Mouse (Mus musculus) megakaryocyte progenitor cell, adult 5-6 weeks (primary cell): ENCODE data around the gene Bglap. TPM values are rescaled to one million over a fixed set of nuclear protein-coding genes. Genes with fewer than 3 reads are reported as not detected.
A peak's percentile ranks its signal among the peaks of the same experiment; 100 is the strongest.
"Not testable (repeated sequence)": the region's sequence is repeated elsewhere in the genome, so short reads cannot be mapped to it uniquely, and the experiment has no call there.

Source experiments
- ATAC-seq: replicated peaks from 2 replicates; pipeline ENCODE4 v1.8.0; 2016; ENCODE audit warnings: mild to moderate bottlenecking, moderate TSS enrichment, inconsistent platforms; ENCODE audit not compliant: poor library complexity
- total RNA-seq, 2 experiments: library from RNA; stranded (forward) in 1 of 2; stranded (reverse) in 1 of 2; fragments of 157-497, 149-512 nt in 1 of 2; fragments of 200-1000 nt in 1 of 2; gene quantifications; 2 replicates each; pipeline versions ENCODE4 v1.2.3 to v1.2.4; 2015 to 2017

The Bglap gene
- total RNA-seq, 2 experiments from 2014 or later = not detected

DNA sequence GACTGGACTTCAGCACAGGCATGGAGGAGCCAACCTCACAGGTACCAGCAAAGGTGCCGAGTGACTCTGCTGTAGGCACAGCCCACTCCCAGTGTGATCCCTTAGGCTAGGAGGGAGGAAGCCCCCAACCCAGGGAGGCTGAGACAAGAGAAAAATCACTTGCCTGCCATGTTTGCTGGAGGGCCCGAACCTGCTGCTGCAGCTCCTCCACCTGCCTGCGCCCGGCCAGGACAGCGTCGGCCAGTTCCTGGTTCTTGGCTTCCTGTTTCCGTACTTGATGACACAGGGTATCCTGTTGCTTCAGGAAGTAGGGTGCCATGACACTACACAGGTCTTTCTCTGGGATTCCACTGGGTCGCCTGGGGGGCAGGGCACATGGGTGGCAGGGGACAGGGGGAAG, 11.5 kb upstream of the Bglap start:
- no peak; the same call in 1 of the 2 replicates for ATAC-seq

DNA sequence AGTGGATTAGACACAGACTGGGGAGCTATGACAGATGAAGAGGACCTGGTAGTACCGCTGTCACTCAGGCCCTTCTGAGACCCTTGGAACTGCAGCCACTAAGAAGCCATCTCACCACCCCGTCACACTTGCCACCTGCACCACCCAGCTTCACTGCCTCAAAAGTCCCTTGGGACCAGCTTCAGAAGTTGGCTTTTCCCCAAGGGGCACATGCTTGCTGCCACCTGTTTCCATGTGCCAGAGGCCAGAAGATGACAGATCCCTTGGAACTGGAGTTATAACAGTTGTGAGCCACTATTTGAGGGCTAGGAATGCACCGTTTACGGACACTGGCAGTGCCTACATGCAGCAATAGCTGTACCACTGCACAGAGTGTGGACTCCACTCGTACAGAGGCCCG, 11.0 kb upstream of the Bglap start:
- no peak for ATAC-seq

DNA sequence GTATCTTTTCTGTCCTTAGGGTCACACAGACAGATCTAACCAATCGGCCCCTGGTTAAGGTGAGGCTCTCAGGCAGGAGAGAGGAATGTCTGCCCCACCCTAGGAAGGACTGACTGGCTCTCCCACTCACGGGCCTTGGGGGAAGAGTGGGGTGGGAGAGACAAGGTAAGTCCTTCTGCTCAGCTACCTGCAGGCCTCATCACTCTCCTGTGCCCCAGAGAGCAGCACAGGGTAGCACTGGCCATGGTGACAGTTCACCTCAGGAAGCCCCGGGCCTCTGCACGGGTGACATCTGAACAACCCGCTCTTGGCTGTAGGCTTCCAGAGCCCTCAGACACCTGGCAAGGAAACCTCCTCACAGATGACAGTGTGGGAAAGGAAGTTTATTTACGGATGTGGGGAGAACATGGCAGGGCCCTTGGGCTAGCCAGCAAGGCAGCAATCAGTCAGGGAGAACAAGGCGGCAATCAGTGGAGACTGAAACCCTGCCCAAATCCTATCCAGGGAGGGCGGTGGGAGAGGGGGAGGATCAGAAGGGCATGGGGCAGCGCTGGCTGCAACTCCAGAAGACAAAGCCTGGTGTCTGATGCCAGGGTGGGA, 9.6 kb upstream of the Bglap start:
- no peak for ATAC-seq

DNA sequence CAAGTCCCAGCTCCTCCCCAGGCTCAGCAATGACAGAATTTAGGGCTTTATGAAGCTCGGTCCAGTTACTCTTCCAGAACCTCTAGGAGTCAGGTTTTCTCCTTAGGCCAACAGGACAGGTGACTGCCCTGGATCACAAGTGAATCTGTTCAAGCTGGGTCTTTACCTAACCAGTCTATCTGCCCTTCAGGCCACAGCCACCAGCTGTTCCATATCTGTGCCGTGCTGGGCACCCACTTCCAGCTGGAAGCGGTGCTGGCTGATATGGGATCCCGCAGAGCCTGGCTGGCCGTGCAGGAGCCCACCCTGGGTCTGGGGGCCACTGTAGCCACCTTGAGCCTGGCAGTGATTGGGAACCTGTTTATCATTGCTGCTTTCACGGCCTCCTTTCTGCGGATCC, 1.9 kb downstream of the Bglap start:
- ATAC-seq = not testable (repeated sequence)

DNA sequence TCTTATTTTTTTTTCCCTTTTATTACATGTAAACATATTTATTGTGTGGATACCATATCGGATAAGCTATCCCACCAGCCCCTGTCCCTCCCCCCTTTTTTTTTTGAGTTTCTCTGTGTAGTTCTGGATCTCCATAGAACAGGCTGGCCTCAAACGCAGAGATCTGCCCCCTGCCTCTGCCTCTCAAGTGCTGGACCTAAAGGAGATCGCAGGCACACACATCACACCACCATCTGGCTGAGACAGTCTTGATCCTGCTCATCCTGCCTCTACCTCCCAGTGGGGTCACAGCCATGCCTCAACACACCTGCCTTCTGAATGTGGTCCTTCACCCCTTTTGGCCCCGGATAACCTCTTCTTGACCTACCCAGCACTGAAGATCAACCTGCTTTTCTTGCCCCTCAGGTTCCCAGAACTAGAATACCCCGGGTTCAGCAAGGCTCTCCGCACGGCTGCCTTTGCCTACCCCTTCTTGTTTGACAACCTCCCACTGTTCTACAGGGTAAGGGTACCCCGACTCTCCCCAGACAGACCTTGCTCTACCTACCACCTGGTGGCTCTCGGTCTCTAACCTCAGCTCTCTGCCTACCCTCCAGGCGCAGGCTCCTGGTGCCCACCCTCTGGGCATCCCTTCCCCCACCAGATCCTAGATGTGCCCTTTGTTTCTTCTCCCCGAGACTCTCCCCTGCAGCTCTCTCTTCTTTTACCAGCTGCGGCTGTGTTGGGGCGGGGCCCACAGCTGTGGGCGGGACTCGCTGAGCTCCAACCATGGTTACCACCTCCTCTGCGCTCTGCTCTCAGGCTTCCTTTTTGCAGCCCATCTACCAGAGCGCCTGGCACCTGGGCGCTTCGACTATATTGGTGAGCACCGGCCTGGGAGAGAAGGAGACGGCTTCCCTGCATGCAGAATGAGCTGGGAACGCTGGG, 2.6 kb downstream of the Bglap start:
- peak; percentile 94 for ATAC-seq

DNA sequence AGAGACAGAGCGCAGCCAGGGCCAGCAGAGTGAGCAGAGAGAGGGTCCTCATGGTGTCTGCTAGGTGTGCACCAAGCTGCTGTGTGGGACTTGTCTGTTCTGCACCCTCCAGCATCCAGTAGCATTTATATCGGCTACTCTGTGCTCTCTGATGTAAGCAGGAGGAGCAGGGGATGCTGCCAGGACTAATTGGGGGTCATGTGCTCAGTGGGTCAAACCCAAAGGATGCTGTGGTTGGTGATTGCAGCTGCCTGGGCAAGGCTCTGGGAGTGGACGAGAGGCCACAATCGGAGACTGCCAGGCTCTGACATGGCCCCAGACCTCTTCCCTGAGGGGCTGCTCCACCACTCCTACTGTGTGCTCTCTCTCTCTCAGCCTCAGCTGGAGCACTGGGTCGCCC, 5.7 kb downstream of the Bglap start, which contains the start of gene Bglap2:
Gene Bglap2, minus strand, starts transcription at position 101 of the 400 bp plus-strand sequence.
- ATAC-seq = not testable (repeated sequence)

DNA sequence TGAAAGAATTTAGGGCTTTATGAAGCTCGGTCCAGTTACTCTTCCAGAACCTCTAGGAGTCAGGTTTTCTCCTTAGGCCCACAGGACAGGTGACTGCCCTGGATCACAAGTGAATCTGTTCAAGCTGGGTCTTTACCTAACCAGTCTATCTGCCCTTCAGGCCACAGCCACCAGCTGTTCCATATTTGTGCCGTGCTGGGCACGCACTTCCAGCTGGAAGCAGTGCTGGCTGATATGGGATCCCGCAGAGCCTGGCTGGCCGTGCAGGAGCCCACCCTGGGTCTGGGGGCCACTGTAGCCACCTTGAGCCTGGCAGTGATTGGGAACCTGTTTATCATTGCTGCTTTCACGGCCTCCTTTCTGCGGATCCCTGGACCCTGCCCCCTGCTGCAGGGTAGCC, 7.6 kb downstream of the Bglap start:
- ATAC-seq = not testable (repeated sequence)

DNA sequence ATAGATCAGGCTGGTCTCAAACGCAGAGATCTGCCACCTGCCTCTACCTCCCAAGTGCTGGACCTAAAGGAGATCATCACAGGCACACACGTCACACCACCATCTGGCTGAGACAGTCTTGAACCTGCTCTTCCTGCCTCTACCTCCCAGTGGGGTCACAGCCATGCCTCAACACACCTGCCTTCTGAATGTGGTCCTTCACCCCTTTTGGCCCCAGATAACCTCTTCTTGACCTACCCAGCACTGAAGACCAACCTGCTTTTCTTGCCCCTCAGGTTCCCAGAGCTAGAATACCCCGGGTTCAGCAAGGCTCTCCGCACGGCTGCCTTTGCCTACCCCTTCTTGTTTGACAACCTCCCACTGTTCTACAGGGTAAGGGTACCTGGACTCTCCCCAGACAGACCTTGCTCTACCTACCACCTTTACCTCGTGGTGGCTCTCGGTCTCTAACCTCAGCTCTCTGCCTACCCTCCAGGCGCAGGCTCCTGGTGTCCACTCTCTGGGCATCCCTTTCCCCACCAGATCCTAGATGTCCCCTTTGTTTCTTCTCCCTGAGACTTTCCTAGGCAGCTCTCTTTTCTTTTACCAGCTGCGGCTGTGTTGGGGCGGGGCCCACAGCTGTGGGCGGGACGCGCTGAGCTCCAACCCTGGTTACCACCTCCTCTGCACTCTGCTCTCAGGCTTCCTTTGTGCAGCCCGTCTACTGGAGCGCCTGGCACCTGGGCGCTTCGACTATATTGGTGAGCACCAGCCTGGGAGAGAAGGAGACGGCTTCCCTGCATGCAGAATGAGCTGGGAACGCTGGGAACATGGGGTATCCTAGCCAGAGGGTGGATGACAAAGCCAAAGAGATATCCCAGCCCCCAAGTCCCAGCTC, 8.3 kb downstream of the Bglap start:
- peak; percentile 95 for ATAC-seq

DNA sequence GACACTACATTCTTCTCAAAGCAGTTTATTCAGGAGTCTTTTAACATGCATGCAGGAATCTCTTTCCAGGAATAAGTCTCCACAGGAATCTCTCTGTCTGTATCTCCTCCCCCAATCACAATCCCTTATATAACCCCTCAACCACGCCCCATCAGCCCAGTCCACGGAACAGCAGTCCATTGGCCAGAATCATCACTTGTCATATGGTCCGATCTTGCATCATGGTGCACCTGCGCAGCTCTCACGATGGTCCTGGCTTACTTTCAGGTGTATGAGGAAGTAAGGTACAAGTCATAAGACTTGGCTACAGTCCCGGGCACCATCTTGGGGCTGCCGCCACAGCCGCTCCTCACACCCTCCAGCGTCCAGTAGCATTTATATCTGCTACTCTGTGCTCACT, 11.6 kb downstream of the Bglap start, which contains the start of gene Bglap3:
Gene Bglap3, minus strand, starts transcription at position 101 of the 400 bp plus-strand sequence.
- not testable (repeated sequence) for ATAC-seq

DNA sequence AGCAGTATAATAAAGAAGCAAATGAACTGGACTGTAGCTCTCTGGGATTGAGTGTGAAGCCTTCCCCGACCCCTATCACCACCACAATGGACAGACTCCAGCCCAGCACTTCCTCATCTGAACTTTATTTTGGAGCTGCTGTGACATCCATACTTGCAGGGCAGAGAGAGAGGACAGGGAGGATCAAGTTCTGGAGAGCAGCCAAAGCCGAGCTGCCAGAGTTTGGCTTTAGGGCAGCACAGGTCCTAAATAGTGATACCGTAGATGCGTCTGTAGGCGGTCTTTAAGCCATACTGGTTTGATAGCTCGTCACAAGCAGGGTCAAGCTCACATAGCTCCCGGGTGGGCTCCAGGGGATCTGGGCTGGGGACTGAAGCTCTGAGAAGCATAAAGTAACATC, 15.8 kb downstream of the Bglap start:
- ATAC-seq = not testable (repeated sequence)

DNA sequence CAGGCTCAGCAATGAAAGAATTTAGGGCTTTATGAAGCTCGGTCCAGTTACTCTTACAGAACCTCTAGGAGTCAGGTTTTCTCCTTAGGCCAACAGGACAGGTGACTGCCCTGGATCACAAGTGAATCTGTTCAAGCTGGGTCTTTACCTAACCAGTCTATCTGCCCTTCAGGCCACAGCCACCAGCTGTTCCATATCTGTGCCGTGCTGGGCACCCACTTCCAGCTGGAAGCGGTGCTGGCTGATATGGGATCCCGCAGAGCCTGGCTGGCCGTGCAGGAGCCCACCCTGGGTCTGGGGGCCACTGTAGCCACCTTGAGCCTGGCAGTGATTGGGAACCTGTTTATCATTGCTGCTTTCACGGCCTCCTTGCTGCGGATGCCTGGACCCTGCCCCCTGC, 16.7 kb downstream of the Bglap start:
- not testable (repeated sequence) for ATAC-seq

DNA sequence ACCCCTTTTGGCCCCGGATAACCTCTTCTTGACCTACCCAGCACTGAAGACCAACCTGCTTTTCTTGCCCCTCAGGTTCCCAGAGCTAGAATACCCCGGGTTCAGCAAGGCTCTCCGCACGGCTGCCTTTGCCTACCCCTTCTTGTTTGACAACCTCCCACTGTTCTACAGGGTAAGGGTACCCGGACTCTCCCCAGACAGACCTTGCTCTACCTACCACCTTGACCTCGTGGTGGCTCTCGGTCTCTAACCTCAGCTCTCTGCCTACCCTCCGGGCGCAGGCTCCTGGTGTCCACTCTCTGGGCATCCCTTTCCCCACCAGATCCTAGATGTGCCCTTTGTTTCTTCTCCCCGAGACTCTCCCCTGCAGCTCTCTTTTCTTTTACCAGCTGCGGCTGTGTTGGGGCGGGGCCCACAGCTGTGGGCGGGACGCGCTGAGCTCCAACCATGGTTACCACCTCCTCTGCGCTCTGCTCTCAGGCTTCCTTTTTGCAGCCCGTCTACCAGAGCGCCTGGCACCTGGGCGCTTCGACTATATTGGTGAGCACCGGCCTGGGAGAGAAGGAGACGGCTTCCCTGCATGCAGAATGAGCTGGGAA, 17.3 kb downstream of the Bglap start:
- peak; percentile 78 for ATAC-seq

DNA sequence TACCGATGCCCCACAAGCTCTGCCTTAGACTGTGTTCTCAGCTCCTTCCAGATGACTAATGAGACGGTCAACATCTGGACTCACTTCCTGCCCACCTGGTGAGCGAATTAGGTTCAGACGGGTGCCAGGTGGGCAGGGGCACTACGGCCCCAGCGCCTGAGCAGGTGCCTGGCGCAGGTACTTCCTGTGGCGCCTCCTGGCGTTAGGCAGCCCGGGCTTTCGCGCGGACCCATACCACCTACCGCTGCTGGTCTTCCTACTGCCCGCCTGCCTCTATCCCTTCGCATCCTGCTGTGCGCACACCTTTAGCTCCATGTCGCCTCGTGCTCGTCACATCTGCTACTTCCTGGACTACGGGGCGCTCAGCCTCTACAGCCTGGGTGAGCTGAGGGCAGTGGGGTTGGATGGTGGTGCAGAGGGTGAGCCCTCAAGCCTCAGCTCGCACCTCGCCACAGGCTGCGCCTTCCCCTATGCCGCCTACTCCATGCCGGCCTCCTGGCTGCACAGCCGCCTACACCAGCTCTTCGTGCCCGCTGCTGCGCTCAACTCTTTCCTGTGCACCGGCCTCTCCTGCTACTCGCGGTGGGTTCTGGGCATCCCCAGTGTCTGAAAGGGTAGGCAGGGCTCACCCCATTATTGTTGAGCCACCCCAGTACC, 18.4 kb downstream of the Bglap start:
- ATAC-seq = no peak

DNA sequence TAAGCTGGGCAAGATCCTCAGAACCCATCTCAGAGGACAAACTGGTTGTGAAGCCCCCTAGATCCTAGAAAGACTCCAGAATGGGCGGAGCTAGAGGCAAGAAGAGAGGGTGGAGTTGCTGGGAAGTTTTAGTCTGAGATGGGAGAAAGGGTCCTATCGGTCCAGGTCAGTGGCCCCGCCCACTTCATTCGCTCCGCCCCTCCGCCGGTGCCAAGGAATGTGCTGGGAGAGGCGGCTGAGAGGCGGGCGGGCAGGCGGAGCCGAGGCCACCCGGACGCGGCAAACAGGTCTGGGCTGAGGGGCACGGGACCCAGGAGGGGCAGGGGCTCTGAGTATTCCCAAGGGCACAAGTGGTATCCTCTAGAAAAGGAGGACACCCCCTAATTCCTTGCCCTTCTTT, 19.9 kb downstream of the Bglap start, which contains the start of gene Paqr6:
Gene Paqr6, plus strand, starts transcription at position 248 of the 400 bp plus-strand sequence.
- no peak for ATAC-seq

DNA sequence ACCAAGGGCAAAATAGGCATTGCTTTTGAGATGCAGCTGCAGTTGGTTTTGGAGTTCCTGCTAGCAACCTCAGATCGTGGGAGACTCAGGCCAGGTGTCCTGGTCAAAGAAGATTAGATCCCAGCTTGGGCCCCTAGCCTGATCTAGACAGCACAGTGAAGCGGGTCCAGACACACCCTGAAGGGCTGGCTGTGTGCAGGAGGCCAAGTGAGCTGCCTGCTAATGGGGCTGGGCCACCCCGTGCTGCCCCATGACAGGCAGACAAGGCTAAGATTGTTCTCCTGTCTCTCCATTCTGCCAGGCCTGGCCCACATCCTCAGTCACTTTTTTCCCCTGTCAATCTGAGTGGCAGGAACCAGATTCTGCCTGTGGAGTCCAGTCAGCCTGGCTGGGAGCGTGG, 20.6 kb downstream of the Bglap start:
- ATAC-seq = peak; percentile 71

DNA sequence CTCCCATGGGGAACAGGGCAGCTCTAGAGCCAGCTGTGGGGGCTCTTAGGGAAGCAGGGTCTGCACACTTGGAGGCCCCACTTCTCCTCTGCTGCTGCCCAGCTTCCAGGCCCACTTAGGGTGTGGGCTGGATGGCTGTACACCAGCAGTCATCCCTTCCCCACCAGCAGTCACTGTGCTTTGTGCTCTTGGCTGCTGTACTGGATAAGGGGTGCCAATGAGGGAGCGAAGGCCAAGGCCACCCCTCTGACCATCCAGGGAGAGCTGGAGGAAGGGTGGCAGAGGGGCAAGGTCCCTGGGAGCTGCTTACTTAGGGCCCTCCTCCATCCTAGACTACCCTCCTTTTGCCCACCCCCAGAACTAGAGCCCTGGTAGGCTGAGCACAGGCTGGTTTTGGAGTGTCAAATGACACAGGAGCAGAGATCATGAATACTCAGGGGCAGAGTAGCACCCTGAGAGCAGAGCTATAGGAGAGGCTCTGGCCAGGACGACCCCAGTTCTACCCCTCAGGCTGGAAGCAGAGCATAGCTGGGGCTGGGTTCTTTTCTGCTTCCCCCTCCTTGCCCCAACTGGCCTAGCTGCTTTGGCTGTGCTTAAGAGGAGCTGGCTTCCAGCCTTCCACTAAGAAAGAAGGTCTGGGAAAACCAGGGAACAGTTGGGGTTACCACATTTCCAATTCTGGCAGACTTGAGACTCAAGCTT, 22.5 kb downstream of the Bglap start:
- ATAC-seq = no peak

DNA sequence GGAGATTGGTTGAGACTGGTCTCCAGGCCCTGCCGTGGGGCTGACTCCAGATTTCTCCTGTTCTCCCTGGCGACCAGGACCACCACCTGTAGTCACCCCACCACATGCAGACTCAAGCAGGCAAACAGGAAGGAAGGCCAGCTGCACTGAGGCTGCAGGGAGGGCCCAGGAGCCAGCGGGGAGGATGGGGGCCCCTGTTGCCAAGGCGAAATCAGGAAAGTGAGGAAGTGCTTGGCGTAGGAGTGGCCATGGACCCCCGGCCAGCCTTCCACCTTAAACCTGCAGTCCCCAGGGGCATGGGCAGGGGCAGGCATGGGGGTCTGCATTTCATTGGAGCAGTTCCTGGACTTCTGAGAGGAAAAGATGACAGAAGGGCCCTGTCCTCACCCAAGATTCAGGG, 23.2 kb downstream of the Bglap start:
- ATAC-seq = no peak

DNA sequence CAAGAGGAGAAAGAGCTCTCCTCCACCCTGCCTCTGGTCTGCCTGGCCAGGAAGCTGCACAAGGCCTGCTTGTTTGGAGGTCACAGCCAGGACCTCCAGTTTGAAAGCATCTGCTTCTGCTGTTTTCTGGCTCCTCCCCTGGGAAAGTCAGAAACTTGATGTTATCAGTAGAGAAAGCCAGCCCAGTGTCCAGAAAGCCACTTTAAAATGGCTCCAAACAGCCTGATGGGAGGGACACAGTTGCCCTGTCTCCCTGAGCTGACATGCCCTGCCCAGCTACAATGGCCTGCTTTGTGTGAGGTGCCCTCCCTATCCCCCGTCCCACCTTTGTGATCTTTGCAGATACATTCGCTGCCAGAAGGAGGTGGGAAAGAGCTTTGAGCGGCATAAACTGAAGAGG, 24.3 kb downstream of the Bglap start:
- ATAC-seq = no peak

DNA sequence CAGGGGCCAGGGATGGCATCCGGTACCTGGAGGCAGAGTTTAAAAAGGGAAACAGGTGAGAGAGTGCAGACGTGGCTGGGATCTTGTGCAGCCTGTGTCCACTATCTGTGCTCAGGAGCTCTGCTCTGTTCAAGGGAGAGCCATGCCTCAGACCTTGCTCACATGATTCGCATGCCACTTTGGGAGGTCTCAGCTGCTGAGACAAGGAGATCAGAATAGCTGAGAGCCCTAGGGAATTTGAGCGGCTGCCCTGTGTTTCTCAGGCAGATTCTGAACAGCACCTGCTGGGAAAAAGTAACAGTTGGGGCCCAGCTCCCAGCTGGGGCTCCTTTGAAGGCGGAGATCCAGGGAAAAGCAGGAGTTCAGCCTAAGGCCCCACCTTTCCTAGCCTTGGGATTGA, 24.7 kb downstream of the Bglap start:
- no peak for ATAC-seq
